Mouse (Mus musculus) adrenal gland, postnatal 10 days (tissue): ENCODE measurements at regions not wholly inside any gene's neighbourhood (a gene's known extent, or its start where the extent isn't known, plus 50 kb on each side); places are given as distances from the start of the nearest gene placed in this dataset.

Experiments
- DNase-seq: peaks from one replicate; pipeline ENCODE4 v3.0.0; 2021; ENCODE audit warnings: mixed read lengths

DNA sequence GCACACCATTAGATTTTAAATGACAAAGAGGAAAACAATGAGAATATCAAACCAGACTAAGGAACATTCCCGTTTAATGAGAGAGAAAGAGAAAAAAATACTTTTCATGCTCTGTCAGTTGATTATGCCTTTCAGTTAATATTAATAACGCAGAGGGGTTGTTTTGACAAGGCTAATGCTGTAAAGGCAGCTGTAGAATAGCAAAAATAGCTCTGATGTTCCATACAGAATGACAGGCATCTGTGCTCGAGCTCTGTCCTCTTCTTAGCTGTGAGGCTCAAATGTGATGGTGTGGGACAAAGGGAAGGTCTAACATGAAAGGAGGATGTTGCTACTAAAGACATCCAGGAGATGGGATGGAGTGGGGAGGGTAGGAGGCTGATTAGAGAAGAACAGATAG lies 87.1 kb upstream of the Fam3c start:
- DNase-seq, result no peak

DNA sequence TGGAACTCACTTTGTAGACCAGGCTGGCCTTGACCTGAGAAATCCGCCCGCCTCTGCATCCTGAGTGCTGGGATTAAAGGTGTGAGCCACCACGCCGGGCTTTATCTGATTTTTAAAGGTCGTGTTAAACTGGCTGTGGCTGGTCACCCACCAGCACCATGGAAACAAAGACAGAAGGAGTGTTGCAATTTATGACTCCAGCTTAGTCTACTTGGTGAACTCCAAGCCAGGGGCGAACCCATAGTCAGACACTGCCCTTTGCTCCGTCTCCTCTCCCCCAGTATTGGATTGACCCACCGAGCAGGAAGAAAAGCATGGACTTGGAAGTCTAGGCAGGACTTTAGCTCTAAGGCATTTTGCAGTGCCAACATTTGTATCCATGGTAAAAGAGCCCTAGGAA lies 86.5 kb upstream of the Fam3c start:
- no peak for DNase-seq

DNA sequence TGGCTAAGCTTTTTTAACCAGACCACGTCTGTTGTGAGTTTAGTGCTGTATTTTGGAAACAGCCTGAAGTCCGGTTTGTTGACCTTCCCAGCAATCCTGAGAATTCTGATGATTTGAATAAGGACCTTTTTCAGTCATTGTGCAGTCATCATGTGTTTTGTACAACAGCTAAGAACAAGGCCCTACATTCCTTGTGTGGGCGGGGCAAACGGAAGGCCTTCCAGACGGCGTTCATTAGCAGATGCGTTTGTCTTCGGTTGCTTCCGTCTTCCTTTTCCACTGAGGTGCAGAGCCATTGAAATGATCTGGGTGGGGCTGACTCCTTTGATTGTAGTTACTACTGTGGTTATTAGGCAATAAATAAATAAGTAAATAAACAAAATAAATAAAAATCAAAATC lies 83.8 kb upstream of the Fam3c start:
- no peak for DNase-seq

DNA sequence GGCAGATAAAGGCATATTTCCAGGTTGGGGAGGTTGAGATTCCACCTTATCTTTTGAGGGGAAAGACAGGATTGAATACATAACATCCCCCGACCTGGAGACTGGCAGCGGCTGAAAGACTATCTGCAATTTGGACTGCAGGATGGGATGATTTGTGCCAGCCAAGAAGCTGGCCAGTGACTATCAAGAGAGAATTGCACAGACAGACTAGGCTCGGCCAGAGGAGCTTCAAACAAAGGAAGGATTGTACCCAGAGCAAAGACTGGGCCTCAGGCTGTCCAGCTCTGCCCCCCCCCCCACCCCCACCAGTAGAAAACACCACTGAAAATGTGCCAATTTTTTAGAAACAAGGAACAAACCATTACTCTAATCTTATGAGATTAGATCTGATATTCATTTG lies 73.0 kb upstream of the Fam3c start:
- DNase-seq, result no peak

DNA sequence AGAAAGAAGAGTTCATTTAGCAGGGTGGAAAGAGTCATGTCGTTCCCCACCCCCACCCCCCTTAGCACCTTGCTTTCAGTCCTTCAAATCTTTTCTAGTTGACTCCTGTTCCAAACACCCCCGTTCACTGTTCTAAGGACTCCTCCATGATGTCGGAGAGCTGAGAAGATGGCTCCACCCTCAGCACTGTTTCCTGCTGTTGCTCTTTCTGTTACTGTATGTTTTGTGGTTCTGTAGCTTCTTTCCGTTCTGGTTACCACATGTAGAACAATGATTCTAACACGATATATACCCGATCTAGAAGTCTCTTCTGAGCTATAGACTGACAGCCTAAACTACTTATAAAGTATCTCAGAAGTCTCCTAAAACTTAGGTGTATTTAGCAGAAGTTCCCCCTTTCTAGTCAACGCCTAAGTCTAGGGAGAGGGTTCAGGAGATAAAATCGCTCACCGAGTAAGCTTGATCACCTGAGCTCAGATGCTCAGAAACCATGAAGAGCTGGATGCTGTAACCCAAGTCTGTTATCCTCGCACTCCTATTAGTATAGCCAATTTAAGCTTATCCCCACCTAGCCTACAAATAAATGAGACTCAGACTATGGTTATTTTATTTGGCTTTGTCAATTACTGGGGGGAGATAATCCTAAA lies 68.2 kb upstream of the Fam3c start:
- no peak for DNase-seq

DNA sequence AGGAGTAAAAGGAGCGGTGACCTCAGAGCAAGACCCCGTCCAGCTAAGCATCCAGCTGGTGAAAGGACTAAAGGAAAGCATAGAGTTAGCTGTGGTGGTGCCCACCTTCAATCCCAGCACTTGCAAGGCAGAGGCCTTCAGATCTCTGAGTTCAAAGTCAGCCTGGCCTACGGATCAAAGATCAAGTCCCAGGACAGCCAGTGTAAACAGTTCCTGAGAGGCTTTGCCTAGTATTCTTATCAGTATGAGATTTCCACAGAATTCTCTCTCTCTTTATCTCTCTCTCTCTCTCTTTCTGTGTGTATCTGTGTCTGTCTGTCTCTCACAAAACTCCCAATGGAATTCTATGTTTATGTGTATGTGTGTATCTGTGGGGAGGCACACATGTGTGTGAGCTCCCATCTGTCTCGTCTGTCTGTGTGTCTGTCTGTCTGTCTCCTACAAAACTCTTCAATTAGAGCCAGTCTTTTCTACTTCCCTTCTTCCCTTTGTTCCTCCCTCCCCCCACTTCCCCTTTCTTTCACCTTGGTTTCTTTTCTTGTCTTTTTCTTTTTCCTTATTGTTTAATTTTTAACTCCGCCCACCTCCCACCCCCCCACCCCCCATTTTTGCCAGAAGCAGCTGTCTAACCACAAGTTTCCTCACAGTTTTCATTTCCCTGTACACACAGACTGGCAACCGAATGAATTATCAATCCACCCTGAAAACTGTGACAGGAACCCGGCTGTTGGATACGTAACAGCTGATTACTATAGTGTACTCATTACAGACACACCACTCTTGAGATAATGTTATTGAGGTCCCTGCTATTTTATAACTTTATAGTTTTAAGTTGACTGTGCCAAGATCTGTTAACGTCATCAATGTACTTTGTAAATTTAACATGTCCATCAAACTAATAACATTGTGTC lies 67.3 kb upstream of the Fam3c start:
- DNase-seq, result no peak

DNA sequence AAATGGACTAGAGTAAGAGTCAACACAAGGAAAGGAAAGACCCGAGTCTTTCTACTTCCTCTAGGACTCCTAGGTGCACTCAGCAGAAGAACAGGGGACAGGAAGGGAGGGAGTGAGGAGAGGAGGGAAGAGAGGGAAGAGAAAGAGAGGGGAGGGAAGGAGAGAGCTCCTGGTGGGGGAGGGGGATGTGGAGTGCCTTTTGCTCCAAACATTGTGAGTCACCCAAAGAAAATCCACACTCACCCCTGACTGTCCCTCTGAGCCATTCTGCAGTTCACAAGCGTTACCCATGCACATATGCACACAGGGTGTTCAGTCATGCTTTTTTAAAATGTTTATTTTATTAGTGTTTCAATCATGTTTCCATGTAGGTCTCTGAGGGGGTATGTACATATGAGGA lies 65.5 kb upstream of the Fam3c start:
- DNase-seq, result no peak

DNA sequence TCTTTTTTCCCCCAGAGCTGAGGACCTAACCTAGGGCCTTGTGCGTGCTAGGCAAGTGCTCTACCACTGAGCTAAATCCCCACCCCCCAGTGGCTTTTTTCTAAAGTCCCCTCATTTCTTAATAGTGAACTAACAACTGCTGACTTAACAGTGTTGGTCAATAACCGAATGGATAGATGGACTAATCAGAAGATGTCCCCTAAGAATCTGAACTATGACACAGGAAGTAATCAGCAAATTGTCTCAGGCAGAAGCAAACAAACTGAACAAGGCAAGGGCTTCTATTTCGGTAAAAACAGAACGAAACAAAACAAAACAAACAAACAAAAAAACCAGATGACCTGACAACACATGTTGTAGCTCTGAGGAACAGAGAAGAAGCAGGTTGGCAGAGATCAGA lies 62.2 kb upstream of the Fam3c start:
- DNase-seq, result no peak

DNA sequence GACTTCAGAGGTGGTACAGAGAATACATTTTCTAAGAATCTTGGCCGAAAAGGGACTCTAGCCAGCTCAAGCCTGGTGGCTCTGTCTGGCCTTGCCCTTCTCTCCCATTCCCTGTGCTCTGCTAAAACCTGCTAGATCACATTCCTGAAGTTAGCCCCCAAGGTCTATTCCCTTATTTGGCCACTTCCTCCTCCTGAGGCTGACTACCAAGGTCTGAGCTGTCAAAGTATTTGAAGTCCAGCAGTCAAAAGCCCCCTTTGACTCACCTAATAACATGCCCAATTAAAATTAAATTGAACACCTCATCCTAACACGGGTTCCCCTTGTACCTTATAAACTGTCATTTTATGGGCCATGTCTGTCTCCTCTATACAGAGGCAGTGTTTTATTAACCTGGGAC lies 61.1 kb upstream of the Fam3c start:
- DNase-seq, result peak; percentile 43

DNA sequence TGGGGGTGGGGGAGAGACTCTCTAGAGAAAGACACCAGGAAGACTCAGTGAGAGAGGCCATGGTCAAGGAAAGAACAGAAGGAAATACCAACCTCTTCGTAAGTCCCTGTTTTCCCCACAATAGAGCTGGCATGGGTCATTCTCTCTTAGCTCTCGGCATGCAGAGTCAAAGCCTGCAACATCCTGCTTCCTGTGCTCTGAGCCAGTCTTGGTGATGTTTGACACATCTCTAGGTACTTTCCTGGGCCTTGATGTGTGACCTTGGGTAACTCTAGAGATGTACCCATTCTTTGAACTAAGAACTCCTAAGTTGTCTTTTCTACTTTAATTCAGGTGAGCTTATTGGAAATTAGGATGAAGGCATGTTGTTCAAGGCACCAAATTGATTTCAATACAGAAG lies 55.8 kb upstream of the Fam3c start:
- DNase-seq, result no peak

DNA sequence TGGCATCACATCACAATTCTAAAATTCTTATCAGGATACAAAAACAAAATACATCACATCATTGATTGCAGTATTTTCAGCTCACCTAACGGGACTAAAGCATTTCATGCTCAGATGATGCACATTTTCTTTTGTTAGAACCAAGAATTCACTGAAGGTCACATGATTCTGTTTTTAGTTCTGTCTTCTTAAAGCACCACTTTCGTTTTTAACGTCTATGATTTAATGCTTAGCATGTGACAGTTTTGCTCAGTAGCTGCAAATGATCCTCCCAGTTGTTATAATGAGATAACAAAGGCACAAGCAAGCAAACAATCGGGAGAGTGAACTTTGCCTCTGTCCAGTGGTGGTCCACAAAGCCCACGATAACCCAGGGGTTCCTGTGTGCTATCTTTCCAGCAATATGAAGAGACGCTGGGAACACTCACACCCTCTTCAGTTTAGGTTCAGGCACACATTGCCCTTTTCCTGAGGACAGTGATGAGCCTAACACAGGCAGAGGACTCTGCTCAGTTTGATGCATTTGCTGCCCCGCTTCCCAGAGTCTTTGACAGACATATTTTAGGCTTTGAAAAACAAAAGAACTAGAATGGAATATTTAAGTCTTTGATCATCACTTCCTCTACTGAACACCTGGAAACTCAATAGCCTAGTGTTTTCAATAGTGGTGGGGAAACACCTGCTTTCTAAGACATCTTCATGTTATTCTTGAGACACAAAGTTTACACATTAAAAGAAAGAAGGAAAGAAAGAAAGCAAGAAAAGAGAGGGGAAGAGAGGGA lies 53.0 kb upstream of the Fam3c start:
- no peak for DNase-seq
